Mouse (Mus musculus) CD4-positive helper T cell, adult 2 months (primary cell): ENCODE results near the gene Gm525.
A peak's percentile ranks its signal among the peaks of the same experiment; 100 is the strongest.
"Not testable (repeated sequence)": the region's sequence is repeated elsewhere in the genome, so short reads cannot be mapped to it uniquely, and the experiment has no call there.

Experiments
- DNase-seq: peaks from one replicate; pipeline ENCODE4 v3.0.0-alpha.2; 2012; ENCODE audit warnings: low read depth, missing footprints, low spot score

The Gm525 gene

GRCm38 (mm10) chr11:89061362-89061761, 12.3 kb upstream of the Gm525 start:
- DNase-seq: peak; percentile 58

GRCm38 (mm10) chr11:89064312-89064711, 9.3 kb upstream of the Gm525 start:
- DNase-seq: no peak

GRCm38 (mm10) chr11:89065297-89065696, 8.3 kb upstream of the Gm525 start:
- peak; percentile 37 for DNase-seq

GRCm38 (mm10) chr11:89066126-89066525, 7.5 kb upstream of the Gm525 start:
- no peak for DNase-seq

- no peak for DNase-seq
These were observed 6.9 kb upstream of the Gm525 start, which contains the start of gene Dgke for GRCm38 (mm10) chr11:89066750-89067149. Gene Dgke (minus strand): TSS chr11:89066850.

- no peak for DNase-seq
These were observed 6.3 kb upstream of the Gm525 start for GRCm38 (mm10) chr11:89067301-89067822.

- DNase-seq: no peak
These were observed 5.7 kb upstream of the Gm525 start for GRCm38 (mm10) chr11:89067871-89068490.

GRCm38 (mm10) chr11:89068649-89069048, 5.0 kb upstream of the Gm525 start:
- no peak for DNase-seq

GRCm38 (mm10) chr11:89069303-89069702, 4.3 kb upstream of the Gm525 start:
- peak; percentile 71 for DNase-seq

GRCm38 (mm10) chr11:89071522-89071921, 2.1 kb upstream of the Gm525 start:
- DNase-seq: no peak

- DNase-seq: no peak
These were observed 1.3 kb downstream of the Gm525 start for GRCm38 (mm10) chr11:89074783-89075413.

GRCm38 (mm10) chr11:89076370-89076821, 2.8 kb downstream of the Gm525 start:
- DNase-seq: no peak

- no peak for DNase-seq
These were observed 4.0 kb downstream of the Gm525 start for GRCm38 (mm10) chr11:89077601-89078000.

- DNase-seq: no peak
These were observed 4.7 kb downstream of the Gm525 start for GRCm38 (mm10) chr11:89078305-89078704.

- no peak for DNase-seq
These were observed 5.5 kb downstream of the Gm525 start for GRCm38 (mm10) chr11:89078996-89079680.

- DNase-seq: not testable (repeated sequence)
These were observed 8.3 kb downstream of the Gm525 start for GRCm38 (mm10) chr11:89081906-89082305.

- DNase-seq: not testable (repeated sequence)
These were observed 9.1 kb downstream of the Gm525 start for GRCm38 (mm10) chr11:89082691-89083090.

GRCm38 (mm10) chr11:89084601-89085000, 11.0 kb downstream of the Gm525 start:
- peak; percentile 63 for DNase-seq

GRCm38 (mm10) chr11:89086208-89086809, 12.7 kb downstream of the Gm525 start:
- DNase-seq: no peak

GRCm38 (mm10) chr11:89088754-89089153, 15.1 kb downstream of the Gm525 start:
- no peak for DNase-seq

- DNase-seq: not testable (repeated sequence)
These were observed 16.7 kb downstream of the Gm525 start for GRCm38 (mm10) chr11:89090359-89090758.

GRCm38 (mm10) chr11:89092714-89093113, 19.1 kb downstream of the Gm525 start:
- DNase-seq: peak; percentile 27
